Mouse (Mus musculus): ENCODE measurements at regions not wholly inside any gene's neighbourhood (a gene's known extent, or its start where the extent isn't known, plus 50 kb on each side); places are given as distances from the start of the nearest gene placed in this dataset.

DNA sequence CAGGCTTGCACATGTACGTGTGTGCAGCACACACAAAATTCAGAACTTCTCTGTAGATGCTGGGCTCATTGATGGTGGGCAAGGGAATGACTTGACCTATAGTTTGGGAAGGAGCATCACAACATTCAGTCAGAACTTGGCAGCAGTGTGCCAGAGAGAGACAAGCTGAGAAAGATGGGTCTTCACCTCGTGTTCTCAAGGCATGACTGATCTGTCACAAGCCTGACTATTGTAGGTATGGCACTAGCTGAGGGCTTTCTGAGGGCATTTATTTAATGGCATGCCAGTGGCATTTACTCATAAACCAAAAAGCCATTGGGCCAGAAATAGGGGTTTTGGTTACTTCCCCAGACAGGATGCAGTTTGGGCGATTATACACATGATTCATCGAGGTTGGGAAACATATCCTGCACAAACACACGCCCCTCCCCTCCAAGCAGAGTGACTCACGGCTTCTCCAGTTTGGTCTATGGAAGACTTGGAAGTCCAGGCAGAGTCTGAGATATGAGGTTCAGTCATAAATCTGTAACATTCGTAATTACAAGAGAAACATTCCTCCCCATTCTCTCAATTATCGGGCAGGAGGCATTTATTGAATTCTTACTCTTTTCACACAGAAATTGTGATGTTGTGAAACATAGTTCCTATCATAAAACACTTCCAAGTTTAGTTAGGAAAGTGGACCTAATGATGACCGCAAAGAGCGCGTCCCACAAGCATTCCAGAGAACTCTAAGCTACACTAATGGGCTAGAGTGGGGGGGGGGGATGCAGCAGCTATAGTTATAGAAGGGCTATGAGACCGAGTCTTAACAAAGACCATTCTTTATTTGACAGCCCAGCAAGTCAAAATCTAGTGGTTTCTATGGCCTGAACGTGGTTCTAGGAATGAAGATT lies 318.6 kb upstream of the Ubash3b start:
- no peak for DNase-seq

DNA sequence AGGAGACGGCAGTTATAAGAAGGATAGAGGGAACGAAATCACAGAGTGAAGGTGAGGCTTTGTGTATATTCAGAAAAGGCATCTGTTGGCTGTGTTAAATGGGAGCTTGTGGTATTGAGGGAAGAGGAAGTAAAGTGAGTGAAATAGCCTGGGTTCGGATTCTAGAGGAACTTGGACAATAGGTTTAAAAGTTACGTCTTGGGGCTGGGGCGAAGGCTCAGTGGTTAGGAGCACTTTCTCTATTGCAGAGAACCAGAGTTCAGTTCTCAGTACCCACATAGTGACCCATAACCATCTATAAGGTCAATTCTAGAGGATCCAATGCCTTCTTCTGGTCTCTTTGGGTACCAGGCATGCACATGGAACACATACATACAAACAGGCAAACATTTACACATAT lies 317.6 kb upstream of the Ubash3b start:
- DNase-seq = no peak

DNA sequence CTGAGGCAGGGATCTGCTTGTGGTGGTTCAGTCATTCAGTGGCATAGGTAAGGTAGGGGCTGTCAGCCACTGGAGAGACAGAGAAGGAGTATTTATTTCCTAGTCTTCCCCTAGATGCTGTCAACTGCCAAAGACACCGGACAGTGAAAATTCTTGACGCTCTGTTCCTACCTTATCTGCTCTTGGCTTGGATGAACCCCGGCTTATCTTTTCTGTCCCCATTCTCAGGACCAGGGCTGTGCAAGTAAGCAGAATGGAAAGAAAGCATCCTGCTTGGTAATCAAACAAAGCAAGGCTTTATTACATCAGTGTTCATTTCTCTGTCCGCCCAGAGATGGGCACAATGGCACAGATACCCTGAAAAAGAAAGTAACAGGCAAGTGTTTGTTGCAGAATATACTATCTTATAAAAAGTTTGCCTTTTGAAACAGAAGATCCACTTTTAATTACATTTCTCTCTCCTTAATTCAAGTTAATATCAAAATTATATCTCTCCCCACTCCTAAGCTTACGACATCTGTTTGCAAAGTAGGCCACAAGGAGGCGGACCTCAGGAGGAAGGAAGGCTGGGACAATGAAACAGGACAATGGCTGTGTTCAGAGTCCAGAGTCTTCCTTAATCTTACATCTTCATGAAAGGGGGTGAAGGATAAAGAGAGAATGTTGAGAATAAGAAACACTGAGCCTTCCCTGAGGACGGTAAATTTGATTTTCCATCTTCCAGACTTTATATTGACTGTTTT lies 316.8 kb upstream of the Ubash3b start:
- DNase-seq = no peak

DNA sequence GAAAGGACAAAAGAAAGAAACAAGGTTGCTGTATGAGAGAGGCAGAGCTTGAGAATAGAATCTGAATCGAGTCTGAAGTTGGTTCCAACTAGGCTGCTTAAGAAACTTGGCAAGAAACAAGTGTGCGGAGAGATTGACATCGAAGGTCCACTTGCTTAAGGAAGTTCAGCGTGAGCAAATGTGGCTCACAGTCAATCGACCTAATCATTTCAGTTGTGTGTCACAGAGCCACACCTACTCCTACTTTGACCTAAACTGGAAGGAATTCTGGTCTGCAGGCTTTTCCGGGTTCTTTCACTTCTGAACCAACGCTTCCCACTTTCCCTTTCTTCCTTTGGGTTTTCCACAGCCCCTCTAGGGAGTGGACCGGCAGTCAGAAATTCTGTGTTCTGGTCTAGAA lies 313.8 kb upstream of the Ubash3b start:
- no peak for DNase-seq

DNA sequence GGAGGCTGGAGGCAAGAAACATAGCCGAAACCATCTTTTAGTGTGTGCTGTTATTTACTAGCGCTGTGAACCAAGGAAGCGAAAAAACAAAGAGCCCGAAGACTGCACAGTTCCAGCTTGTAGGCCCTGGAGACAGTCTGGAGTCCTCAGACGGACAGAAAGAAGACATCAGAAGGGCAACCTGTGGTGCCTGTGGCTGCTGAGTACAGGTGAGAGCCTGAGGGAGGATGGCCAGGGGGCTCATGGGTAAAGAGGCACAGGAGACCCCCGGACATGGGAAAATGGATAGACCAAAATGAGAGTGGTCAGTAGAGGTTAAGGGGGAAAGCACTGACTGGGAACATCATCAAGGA lies 313.4 kb upstream of the Ubash3b start:
- DNase-seq = peak; percentile 19

DNA sequence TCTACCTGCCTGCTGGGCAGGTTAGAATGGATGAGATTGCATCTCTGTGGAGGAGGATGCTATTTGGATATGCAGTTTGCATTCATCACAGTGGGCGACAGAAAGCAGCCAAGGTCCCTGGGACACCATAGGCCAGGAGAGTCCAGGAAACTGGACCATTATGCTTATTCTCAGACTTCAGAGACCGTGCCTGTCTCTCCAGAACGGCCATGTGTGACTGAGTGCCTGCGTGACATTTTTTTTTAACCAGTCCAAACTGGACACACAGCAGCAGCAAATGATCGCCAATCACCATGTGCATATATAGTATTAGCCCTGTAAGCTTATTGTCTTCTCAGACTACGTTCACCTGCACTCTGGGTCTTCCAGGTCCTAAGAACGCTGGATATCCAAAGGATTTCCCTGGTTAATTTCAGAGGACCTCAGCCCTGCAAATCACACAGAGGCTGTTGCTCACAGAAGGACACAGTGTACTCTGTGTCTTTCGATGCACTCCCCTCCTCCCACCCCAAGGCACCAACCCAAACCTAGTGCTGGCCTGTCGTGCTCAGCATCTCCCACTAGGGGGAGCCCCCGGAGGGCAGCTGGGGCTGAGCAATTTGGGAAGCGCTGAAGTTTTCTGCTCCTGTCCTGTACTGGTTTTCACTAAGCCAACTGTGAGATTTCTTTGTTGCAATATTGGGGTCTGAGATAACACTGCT lies 312.9 kb upstream of the Ubash3b start:
- peak; percentile 93 for DNase-seq

DNA sequence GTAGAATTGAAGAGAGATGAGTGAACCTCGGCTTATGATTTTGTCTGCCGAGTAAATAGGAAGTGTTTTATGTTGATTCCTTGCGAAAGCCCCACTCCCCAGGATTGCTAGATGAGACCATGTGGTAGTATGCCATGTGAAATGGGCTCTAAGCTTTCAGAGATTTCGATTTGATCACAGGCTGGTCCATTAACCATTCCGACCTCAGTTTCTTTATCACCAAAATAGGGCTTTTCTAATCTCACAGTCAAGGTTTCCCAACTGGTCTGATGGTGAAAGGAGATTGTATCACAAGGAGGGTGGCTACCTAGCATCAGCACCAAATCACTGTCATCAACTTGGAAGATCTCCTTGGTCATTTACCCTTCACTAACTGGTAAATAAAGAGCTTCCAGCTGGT lies 312.0 kb upstream of the Ubash3b start:
- no peak for DNase-seq

DNA sequence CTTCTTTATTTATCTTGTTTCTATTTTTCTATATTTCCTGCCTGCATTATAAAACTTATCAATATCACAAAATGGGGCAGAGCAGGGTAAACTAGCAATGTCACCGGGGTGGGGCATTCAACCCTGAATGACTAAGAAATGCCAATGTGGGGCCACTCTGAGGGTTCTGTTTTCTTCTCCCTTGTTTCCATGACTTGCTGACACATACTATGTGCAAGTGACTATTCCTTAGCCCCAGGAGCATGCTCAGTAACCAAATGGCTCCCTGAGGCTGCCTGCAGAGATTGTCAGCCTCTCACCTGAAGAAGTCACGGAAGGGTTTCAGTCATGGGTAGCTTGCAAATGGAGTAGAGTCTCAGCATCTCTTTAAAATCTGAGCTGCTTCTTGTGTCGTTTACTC lies 309.8 kb upstream of the Ubash3b start:
- DNase-seq = no peak

DNA sequence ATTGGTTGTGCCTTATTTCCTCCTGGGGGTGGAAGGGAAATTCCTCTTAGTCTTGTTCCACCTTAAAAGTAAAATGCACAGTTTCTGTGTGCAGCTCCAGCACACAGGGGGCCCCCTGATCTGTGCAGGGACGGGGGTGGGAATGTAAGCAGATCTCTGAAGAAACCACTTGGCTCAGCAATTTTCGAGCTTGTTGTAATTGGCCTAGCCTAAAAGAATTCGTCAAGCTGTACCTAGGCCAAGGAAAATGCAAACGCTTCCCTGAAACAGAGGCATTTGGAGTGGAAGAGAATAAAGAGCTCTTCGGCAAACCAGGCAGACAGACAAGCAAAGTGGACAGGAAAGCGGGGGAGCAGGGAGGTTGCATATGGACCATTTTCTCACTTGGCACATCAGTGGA lies 308.5 kb upstream of the Ubash3b start:
- no peak for DNase-seq

DNA sequence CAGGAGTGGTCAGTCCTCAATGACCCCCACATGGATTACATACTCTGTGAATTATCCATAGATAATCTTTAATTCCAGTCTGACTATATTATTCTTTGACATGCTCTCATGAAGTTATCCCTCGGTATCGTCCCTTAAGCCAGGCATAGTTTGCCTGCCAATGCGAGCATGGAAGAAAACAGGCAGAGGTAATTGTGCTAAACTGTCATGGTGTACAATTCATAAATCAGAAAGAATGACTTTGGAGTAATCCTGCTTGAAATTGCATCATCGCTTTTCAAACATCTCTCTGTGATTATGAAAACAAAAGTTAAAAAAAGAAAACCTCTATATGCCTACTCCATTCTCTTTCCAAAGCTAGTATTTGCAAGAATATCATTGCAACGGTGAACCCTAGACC lies 307.9 kb upstream of the Ubash3b start:
- DNase-seq = no peak

DNA sequence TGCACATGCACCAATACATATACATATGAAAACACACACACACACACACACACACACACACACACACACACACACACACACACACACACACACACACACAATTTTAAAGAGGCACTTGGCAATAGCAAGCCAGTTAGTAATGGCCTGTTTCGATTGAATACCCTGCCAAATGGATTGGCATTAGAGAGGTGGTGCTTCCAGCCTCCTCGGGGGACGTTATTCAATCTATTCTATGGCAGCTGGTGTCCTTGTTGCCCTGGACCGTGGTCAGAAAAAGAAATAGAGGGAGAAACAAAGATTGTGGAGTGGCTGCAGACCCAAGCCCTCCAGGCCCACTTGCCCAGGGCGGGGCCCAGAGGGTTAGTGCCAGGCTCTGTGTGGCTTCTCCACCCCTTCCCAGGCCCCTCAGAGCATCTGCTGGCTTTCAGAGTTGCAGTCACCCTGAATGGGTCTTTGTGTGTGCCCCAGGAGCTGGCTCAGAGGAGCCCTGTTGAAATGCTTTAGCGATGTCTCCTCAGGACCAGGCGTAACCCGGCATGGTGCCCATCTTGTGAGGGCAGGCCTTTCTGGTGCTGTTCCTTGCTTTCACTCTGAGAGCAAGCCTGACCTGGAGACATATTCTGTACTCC lies 302.7 kb upstream of the Ubash3b start:
- DNase-seq = peak; percentile 49

DNA sequence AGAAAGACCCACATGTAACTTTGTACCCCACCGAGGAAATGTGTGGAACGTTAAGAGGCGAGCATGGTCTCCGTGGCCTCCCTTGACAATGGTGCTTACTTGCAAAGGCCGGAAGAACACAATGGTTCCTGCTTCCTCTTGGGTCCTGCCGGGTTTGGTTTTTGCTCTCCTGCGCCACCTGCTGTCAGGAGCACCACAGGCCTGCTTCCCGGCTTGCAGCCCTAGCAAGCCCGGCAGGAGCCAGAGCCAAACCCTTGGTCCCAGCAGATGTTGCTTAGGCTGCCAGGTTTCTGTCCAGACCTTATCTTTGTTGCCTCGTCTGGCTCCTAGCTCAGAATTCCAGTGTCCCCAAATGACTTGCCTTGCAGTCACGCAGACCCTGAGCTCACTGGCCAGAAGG lies 300.2 kb upstream of the Ubash3b start:
- DNase-seq = peak; percentile 96

DNA sequence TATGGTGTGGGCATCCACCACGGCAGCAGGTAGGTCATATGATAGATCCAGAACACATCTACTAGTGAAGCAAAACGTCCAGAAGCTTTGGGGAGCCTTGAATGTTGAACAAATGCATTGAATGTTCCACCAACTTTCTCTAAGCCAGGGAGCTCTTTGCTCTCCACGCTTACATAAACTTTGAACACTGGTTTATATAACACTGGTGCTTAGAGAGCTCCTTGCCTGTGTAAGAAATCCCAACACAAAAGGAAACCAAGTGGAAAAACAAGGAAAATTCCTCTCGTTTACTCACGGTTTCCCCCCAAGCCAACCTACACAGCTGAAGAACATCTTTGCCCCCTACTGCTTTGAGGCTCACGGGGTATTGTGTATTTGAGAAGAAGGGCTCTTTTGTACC lies 299.2 kb upstream of the Ubash3b start:
- no peak for DNase-seq

DNA sequence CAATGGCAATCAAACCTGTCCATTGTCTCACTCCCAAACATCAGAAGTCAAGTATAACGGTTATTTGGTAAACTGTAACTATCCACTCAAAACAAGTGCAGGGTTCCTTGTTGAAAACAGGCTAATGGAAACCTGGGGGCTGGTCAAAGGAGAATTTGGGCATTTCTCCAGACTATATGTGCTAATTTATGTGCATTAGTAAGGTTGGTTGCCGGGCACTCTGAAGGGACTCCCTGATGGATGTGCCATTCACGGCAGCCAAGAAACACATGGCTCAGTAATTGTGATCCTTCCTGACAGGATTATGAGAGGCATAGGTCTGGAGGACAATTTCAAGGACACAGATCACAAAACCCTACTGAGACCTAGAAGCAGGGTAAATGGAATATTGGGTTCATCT lies 295.5 kb upstream of the Ubash3b start:
- DNase-seq = no peak

DNA sequence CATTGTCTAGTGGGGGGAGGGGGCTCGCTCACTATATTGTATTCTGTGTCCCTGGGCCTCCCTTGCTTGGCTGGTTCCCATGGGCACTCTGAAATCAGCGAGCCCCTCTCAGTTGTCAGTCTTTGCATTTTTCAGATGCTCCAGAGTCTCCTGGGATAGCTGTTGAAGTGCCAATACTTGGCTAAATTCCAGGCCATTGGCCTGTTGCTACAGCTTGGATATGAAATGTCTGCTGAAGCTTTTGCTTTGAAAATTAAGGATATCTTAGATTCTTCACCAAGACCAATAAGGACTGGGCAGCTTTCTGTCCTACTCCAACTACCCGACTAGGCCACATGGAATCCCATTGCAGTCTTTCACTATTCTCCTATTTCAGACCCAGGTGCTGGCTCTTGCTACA lies 290.2 kb upstream of the Ubash3b start:
- DNase-seq = no peak

DNA sequence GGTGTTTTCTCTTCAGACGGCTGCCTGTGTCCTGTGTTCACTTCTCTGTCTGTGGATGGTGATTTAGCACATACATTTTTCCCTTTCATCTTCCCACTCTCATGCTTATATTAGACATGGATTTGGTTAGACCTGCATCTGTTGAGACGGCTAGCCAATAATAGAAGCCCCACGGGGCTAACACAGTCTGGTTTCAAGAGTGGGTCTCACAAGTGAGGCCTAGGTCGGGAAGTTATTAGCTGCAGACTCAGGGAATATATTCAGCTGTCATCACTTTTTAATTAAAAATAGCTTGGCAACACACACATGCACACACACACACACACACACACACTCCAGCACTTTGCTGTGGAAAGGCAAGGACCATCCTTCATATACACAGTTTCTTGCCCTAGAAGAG lies 287.7 kb upstream of the Ubash3b start:
- no peak for DNase-seq

DNA sequence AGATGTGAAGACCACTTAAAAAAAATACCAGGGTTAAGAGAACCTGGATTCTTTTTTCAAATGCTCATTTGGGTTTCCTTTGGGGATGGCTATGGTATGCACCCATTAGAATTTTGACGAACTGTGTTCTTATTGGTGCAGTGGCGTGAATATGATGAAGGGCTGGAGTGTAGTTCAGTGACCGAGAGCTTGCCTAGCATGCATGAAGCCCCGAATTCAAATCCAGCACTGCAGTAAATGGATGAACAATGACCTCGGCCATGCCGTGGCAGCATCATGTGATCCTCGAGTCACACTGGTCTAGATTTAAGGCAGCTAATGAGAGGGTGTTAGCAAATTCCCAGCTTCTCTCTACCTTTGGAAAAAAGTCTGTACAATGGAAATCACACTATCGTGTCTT lies 286.4 kb upstream of the Ubash3b start:
- DNase-seq = no peak

DNA sequence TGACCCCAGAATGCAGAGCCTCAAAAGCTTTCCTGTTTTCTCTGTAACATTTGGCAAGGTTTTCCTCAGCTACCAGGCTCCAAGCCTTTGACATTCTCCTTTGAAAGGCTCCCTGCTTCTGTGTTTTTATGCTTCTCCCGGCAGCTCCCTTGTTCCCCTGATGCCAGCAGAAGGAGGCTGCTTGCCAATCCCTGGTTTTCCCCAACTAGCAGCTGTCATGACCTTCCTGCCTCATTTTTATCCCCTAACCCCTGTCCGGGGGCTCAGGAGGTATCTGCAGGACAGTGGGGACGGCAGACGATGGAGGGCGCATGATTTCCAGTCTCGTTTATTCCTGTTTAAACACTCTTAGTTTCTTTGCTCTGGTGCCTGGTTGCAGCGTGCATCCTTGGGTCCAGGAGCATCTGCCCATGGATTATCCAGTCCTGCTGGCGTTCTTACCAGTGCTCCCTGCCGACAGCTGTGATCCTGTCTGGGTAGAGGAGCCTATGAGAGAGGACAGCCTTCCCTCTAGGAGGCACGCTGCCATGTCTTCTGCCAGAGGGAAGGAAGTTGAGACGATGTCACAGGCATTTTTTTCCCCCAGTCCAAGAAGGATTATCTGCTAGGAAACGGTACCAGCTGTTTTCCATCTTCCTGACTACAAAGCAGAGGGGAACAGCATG lies 285.8 kb upstream of the Ubash3b start:
- DNase-seq = peak; percentile 78

DNA sequence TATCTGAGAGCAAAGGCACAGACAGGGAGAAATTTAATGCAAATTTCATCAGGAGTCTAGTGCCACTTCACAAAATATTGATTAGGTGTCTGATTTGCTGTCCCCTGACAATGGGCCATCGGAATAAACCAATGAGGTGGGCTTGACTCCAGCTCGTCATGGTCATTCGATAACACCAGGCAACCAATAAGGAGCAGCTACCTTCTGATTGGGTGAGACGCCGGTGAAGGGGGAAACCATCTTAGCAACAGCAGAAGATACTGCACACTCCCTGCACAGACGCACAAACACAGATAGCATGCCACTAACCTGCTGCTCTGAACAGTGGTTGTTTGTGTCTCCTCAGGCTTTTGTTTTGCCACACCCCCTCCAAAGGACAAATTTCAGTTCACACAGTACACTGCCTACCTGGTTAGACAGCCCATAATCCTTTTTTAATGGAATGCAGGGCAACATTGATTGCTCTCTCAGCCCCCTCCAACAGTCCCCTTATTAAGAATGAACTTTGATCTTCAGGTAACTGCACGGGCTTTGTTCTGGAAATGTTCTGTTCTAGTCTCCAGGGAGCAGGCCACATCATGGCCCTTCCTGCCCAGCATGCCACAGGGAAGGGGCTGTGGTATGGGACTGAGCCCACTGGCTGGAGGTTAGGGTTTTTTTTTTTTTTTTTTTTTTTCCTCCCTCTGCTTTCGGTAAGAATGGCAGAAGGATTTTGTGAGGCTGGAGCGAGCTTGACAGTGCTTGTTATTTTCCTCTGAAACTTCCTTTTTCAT lies 285.1 kb upstream of the Ubash3b start:
- no peak for DNase-seq

DNA sequence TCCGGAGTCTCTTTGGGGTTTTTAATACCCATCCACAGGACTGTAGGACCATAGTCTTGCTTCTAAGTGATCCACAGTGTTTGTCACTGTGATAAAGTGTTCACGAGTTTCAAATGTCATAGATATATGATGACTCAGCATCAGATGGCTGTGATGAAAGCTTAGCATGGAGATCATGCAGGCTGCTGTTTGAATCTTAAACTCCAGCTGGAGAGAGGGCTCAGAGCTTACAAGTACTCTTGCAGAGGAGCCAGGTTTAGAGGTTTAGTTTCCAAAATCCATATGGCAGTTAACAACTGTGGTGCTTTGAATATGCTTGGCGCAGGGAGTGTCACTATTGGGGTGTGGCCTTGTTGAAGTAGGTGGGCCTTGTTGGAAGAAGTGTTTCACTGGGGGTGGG lies 280.9 kb upstream of the Ubash3b start:
- DNase-seq = no peak

DNA sequence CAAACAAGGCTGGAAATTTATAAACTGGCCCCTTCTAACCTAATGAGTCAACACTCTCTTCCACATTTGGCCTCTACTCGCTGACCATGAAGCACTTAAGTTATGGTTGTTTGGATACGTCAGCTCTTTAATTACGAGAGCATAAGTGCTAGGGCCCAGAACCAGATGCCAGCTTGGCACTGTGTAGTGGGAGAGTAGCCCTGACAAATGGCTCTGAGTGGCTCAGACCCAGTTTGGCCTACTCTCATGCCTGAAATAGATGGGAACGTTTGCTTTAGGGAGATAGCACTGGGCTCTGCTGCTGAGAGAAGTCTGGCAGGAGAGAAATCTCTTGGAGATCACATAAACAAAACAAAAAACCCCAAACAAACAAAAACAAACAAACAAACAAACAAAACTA lies 278.5 kb upstream of the Ubash3b start:
- DNase-seq = peak; percentile 57
